Mouse (Mus musculus) limb, embryonic 11.5 days (tissue): ENCODE data around the gene Kif11. TPM values are rescaled to one million over a fixed set of nuclear protein-coding genes. Genes with fewer than 3 reads are reported as not detected.

Experiments used
- ATAC-seq: fragments of 200-750 bp; cut with Nextera tagmentation; 2 replicates; pipeline ENCODE4 v1.8.0; 2017; ENCODE audit warnings: low read depth; ENCODE audit not compliant: insufficient number of reproducible peaks, low FRiP score, low TSS enrichment
- DNase-seq: peaks from one replicate; pipeline ENCODE4 v3.0.0-alpha.2; 2015; ENCODE audit warnings: low spot score
- H3K27ac ChIP-seq: fragments of 300-500 bp; sonication (generic); replicated peaks from 2 replicates; pipeline ENCODE4 v1.5.1; 2014; ENCODE audit warnings: low read depth, mild to moderate bottlenecking, low read length
- H3K27me3 ChIP-seq: fragments of 300-500 bp; sonication (generic); 2 replicates; pipeline ENCODE4 v1.6.1; 2014; ENCODE audit warnings: mild to moderate bottlenecking, low read length, mixed read lengths; ENCODE audit not compliant: control insufficient read depth, insufficient read depth
- H3K36me3 ChIP-seq: fragments of 300-500 bp; sonication (generic); 2 replicates; pipeline ENCODE4 v1.6.1; 2014; ENCODE audit warnings: mild to moderate bottlenecking, low read length, moderate library complexity, mixed read lengths; ENCODE audit not compliant: control insufficient read depth, insufficient read depth
- H3K4me1 ChIP-seq: fragments of 300-500 bp; sonication (generic); 2 replicates; pipeline ENCODE4 v1.6.1; 2014; ENCODE audit warnings: low read length, mixed read lengths; ENCODE audit not compliant: control insufficient read depth, insufficient read depth
- H3K4me2 ChIP-seq: fragments of 300-500 bp; sonication (generic); 2 replicates; pipeline ENCODE4 v1.6.1; 2014; ENCODE audit warnings: low read depth, mild to moderate bottlenecking, moderate library complexity; ENCODE audit not compliant: severe bottlenecking
- H3K4me3 ChIP-seq: fragments of 300-500 bp; sonication (generic); 2 replicates; pipeline ENCODE4 v1.5.1; 2014; ENCODE audit warnings: low read depth, low read length
- H3K9ac ChIP-seq: fragments of 300-500 bp; sonication (generic); 2 replicates; pipeline ENCODE4 v1.6.1; 2014; ENCODE audit warnings: mild to moderate bottlenecking, low read length
- H3K9me3 ChIP-seq: fragments of 300-500 bp; sonication (generic); 2 replicates; pipeline ENCODE4 v1.6.1; 2016; ENCODE audit warnings: low read length; ENCODE audit not compliant: control insufficient read depth
- WGBS: fragments of 180-500 bp; shearing (Covaris S2); extraction: QIAGEN DNeasy Blood & Tissue Kit; methylation state at CpG from one replicate; pipeline ENCODE4 v1.1.7; 2014; 5-methylcytosine and 5-hydroxymethylcytosine counted together
- polyA plus RNA-seq: library from polyadenylated mRNA; unstranded; fragments of >200 nt; fragmentation: Nextera tagmentation; extraction: Ambion mirVana; gene quantifications from 2 replicates; pipeline ENCODE4 v1.2.1, GENCODE M21; 2014

Gene Kif11
- polyA plus RNA-seq, 1 experiment from 2014 or later: 97.2 TPM

DNA sequence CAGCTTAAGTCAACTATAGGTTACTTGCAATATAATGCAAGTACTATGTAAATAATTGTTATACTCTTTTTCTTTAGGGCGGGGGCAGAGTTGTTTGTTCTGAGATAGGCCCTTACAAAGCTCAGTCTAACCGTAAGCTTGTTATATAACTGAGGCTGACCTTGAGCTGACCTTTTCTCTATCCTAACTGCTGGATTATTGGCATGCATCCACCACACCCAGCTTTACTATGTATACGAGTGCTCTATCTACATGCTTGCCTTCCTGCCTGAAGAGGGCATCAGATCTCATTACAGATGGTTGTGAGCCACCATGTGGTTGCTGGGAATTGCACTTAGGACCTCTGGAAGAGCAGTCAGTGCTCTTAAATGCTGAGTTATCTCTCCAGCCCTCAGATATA, 9.9 kb downstream of the Kif11 start:
- H3K9me3 ChIP-seq: no peaks in the 10 kb centered on the region
- no peak overlapping the region for H3K4me3 ChIP-seq
- no peak for DNase-seq
- 81% methylated on average over 3 of the region's 3 CpGs for WGBS
- no peak for ATAC-seq
- no peak overlapping the region for H3K9ac ChIP-seq
- no peaks in the 10 kb centered on the region for H3K27me3 ChIP-seq
- H3K4me2 ChIP-seq: no peak overlapping the region
- no peaks in the 10 kb centered on the region for H3K4me1 ChIP-seq
- H3K27ac ChIP-seq: no peak overlapping the region
- H3K36me3 ChIP-seq: peaks cover 14% of the 10 kb centered on the region; the same call in 1 of the 2 replicates

DNA sequence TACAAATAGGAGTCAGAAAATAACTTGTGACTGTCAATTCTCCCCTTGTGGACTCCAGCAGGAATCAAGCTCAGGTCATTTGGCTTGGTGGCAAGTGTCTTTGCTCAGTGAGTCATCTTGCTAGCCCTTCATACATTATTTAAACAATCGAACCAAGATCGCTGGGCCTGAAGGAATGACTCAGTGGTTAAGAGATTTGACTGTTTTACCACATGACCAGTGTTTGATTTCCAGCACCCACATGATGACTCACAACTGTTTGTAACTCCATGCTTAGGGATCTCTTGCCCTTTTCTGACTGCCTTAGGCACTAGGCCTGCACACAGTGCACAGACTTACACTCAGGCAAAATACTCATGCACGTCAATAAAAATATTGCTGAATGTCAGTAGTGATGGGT, 15.7 kb downstream of the Kif11 start:
- H3K4me3 ChIP-seq: no peak overlapping the region
- no peak overlapping the region for H3K27ac ChIP-seq
- H3K9ac ChIP-seq: no peak overlapping the region
- DNase-seq (no peak), ATAC-seq (no peak)
- no peaks in the 10 kb centered on the region for H3K4me1 ChIP-seq
- 97% methylated on average over 3 of the region's 3 CpGs for WGBS
- H3K36me3 ChIP-seq: peaks cover 22% of the 10 kb centered on the region; the same call in 1 of the 2 replicates
- H3K9me3 ChIP-seq: no peaks in the 10 kb centered on the region
- no peak overlapping the region for H3K4me2 ChIP-seq
- H3K27me3 ChIP-seq: no peaks in the 10 kb centered on the region

- H3K36me3 ChIP-seq: peaks cover 29% of the 10 kb centered on the region; the same call in 1 of the 2 replicates
- no peaks in the 10 kb centered on the region for H3K27me3 ChIP-seq
- H3K4me3 ChIP-seq: no peak overlapping the region
- no peaks in the 10 kb centered on the region for H3K4me1 ChIP-seq
- H3K4me2 ChIP-seq: no peak overlapping the region
- H3K9ac ChIP-seq: no peak overlapping the region
- H3K27ac ChIP-seq: no peak overlapping the region
- no peaks in the 10 kb centered on the region for H3K9me3 ChIP-seq
- 92% methylated on average over 3 of the region's 3 CpGs for WGBS
- DNase-seq (no peak), ATAC-seq (no peak)
These were observed 20.1 kb downstream of the Kif11 start for GRCm38 (mm10) chr19:37396279-37396678.

DNA sequence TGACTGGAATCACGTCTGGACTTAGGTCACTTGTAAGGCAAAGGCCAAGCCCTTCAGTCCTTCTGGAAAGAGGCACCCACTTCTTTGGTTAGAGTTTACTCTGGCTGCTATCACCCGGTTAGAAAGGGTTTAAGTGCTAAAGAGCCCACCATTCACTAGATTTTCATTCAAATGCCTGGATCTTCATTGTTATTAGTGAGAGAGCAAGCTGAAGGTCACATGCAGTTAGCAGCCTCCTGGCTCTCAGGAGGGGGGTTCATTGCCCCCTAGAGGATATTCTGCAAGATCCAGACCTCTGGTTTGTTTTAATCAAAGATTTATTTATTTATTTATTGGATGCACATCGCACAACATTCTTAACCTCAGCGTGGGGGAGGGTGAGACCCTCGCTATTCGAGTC, 24.7 kb downstream of the Kif11 start:
- 89% methylated on average over 6 of the region's 6 CpGs for WGBS
- H3K36me3 ChIP-seq: peaks cover 28% of the 10 kb centered on the region; the same call in 1 of the 2 replicates
- H3K4me3 ChIP-seq: no peak overlapping the region
- no peaks in the 10 kb centered on the region for H3K27me3 ChIP-seq
- H3K4me1 ChIP-seq: no peaks in the 10 kb centered on the region
- DNase-seq (no peak), ATAC-seq (no peak)
- H3K9me3 ChIP-seq: no peaks in the 10 kb centered on the region
- H3K27ac ChIP-seq: no peak overlapping the region
- no peak overlapping the region for H3K4me2 ChIP-seq
- no peak overlapping the region for H3K9ac ChIP-seq

GRCm38 (mm10) chr19:37418294-37418693, 42.1 kb downstream of the Kif11 start:
- no peak overlapping the region for H3K4me2 ChIP-seq
- H3K4me3 ChIP-seq: no peak overlapping the region
- 93% methylated on average over 4 of the region's 4 CpGs for WGBS
- no peaks in the 10 kb centered on the region for H3K4me1 ChIP-seq
- no peaks in the 10 kb centered on the region for H3K9me3 ChIP-seq
- H3K27me3 ChIP-seq: no peaks in the 10 kb centered on the region
- H3K9ac ChIP-seq: no peak overlapping the region
- ATAC-seq (no peak), DNase-seq (no peak)
- H3K27ac ChIP-seq: no peak overlapping the region
- H3K36me3 ChIP-seq: peaks cover 16% of the 10 kb centered on the region; the same call in 1 of the 2 replicates

- no peak overlapping the region for H3K4me3 ChIP-seq
- peaks cover 14% of the 10 kb centered on the region; the same call in 1 of the 2 replicates for H3K36me3 ChIP-seq
- no peaks in the 10 kb centered on the region for H3K27me3 ChIP-seq
- no peaks in the 10 kb centered on the region for H3K4me1 ChIP-seq
- no peaks in the 10 kb centered on the region for H3K9me3 ChIP-seq
- WGBS: 52% methylated on average over 3 of the region's 3 CpGs
- ATAC-seq (no peak), DNase-seq (peak; percentile 65)
- H3K27ac ChIP-seq: no peak overlapping the region
- no peak overlapping the region for H3K9ac ChIP-seq
- H3K4me2 ChIP-seq: no peak overlapping the region
These were observed 43.4 kb downstream of the Kif11 start for GRCm38 (mm10) chr19:37419613-37420012.

GRCm38 (mm10) chr19:37428589-37428988, 52.4 kb downstream of the Kif11 start:
- H3K36me3 ChIP-seq: no peaks in the 10 kb centered on the region
- H3K27ac ChIP-seq: no peak overlapping the region
- no peak overlapping the region for H3K4me3 ChIP-seq
- H3K4me1 ChIP-seq: no peaks in the 10 kb centered on the region
- H3K9ac ChIP-seq: no peak overlapping the region
- WGBS: 82% methylated on average over 5 of the region's 5 CpGs
- H3K9me3 ChIP-seq: no peaks in the 10 kb centered on the region; the same call in 1 of the 2 replicates
- H3K27me3 ChIP-seq: peaks cover 13% of the 10 kb centered on the region
- ATAC-seq (no peak), DNase-seq (no peak)
- no peak overlapping the region for H3K4me2 ChIP-seq

GRCm38 (mm10) chr19:37431139-37431756, 55.0 kb downstream of the Kif11 start:
- ATAC-seq (no peak), DNase-seq (no peak)
- Histone ChIP-seq H3K4me1 (peaks cover 9% of the 10 kb centered on the region; the same call in 1 of the 2 replicates), H3K36me3 (no peaks in the 10 kb centered on the region), H3K27me3 (peaks cover 39% of the 10 kb centered on the region), H3K4me2 (no peak overlapping the region), H3K9ac (no peak overlapping the region), H3K4me3 (no peak overlapping the region), H3K9me3 (no peaks in the 10 kb centered on the region; the same call in 1 of the 2 replicates), H3K27ac (no peak overlapping the region)
- 90% methylated on average over 11 of the region's 11 CpGs for WGBS
